Comparison of ENCODE assay signal across 21 mouse cellular contexts in genomic region chr4:120830767-120831166, GRCm38 (mm10). TPM values are rescaled to one million over a fixed set of nuclear protein-coding genes. Genes with fewer than 3 reads are reported as not detected.
"Had no signal": no experiment of that assay in that cellular context is flagged by ENCODE, and none has a peak within 500 bp of the region (broad histone marks: within the 10 kb centered on the region; RNA-seq: fewer than 3 reads in every experiment).

No protein-coding gene starts in this region.

- ATAC-seq: inflammation-experienced regulatory T-cells, adult 6 months; intestine, postnatal 0 days had no signal

- H3K4me2 ChIP-seq: liver, embryonic 13.5 days; midbrain, embryonic 11.5 days; neural tube, embryonic 12.5 days; neural tube, embryonic 15.5 days had no signal

- DNase-seq: kidney, adult 2 months; kidney, postnatal 25 days; left cerebral cortex, postnatal 4 days; liver, embryonic 13.5 days; lung, adult 2 months; lung, postnatal 14 days; lung, postnatal 4 days; midbrain, embryonic 14.5 days; right cerebral cortex, adult 18-20 months; right cerebral cortex, postnatal 14 days; right cerebral cortex, postnatal 4 days; thymus, adult 2 months; thymus, postnatal 14 days had no signal

- H3K4me3 ChIP-seq: liver, embryonic 13.5 days; neural tube, embryonic 12.5 days; neural tube, embryonic 15.5 days had no signal

- H3K27me3 ChIP-seq: liver, embryonic 13.5 days; neural tube, embryonic 12.5 days; neural tube, embryonic 15.5 days had no signal

- H3K36me3 ChIP-seq: liver, embryonic 13.5 days; neural tube, embryonic 12.5 days; neural tube, embryonic 15.5 days had no signal

- H3K9ac ChIP-seq: liver, embryonic 13.5 days; neural tube, embryonic 12.5 days; neural tube, embryonic 15.5 days had no signal

- H3K27ac ChIP-seq: kidney, postnatal 0 days; liver, embryonic 13.5 days; neural tube, embryonic 12.5 days; neural tube, embryonic 15.5 days; stomach, postnatal 0 days had no signal

- H3K9me3 ChIP-seq: liver, embryonic 13.5 days; neural tube, embryonic 12.5 days; neural tube, embryonic 15.5 days had no signal

RNA-seq across cellular contexts. Expression of gene Rims3, which starts 23.8 kb away (rescaled TPM):
- total RNA-seq: megakaryocyte-erythroid progenitor cell, adult 5-6 weeks had no signal
